Mouse (Mus musculus) B cell, adult 67 days (primary cell): ENCODE results near the gene Rab26. TPM values are rescaled to one million over a fixed set of nuclear protein-coding genes. Genes with fewer than 3 reads are reported as not detected.

Experiments used
- total RNA-seq, 2 experiments: library from RNA; stranded (reverse); gene quantifications; 4 replicates each; pipeline ENCODE4 v1.2.4; 2023

The Rab26 gene
- 1 to 10 TPM; 1.1 to 1.5 TPM for total RNA-seq

DNA sequence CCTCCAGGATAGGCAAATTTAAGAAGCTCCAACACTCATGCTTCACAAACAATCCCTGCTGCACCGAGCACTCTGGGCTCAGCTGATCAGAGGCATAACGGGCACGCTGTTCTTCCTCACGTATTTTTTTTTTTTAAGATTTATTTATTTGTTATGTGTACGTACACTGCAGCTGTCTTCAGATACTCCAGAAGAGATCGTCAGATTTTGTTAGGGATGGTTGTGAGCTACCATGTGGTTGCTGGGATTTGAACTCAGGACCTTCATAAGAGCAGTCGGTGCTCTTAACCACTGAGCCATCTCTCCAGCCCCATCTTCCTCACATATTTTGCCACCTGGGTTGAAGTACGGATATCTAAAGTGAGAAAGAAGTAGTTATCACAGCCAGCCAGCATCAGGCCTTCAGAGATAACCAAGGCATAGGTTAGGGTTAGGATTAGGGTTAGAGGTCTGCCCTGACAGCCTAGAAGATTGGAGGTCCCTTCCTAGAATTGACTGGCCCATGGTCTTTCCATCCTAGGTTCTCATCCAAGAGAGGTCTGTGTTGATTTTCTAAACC, at the start of gene Rab26:
Gene Rab26 (minus strand): TSS at position 51 of the 559 bp plus-strand sequence.

DNA sequence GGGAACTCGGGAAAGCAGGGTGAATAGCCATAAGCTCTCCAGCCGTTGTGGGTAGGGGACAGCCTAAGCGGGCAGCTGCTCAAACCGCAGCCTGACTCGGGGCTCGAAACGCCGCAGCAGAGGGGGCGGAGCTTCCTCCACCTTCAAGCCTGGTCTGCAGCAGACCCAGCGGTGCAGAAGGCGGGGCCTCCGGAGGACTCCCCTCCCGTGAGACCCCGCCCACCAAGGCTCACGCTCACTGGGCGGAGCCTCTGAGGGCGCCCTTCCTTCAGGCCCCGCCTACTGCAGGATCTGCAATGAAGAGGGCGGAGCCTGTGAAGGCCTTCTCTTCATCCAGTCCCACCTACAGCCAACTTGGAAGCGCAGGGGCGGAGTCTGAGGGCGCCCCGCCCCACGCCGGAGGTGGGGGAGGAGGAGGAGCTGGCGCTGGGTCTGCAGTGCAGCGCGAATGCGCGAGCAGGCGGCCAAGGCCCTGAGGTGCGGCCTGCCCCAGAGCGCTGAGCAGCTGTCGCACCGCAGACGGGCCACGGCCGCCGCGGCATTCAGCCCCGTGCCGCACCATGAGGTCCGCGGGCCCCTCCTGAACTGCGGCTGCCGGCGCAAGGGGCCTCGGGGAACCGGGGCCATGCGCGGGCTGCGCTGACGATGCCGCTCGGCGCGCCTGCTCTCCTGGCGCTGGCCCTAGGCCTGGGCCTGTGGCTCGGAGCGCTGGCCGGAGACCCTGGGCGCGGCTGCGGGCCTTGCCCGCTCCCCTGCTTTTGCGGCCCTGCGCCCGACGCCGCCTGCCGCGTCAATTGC, 15.8 kb upstream of the Rab26 start, which contains the start of gene Pkd1:
Gene Pkd1 (plus strand): TSS at position 217 of the 798 bp plus-strand sequence.

GRCm38 (mm10) chr17:24527723-24528559, 6.1 kb downstream of the Rab26 start, which contains the start of gene Traf7:
Traf7 (minus strand) TSS chr17:24527938.

DNA sequence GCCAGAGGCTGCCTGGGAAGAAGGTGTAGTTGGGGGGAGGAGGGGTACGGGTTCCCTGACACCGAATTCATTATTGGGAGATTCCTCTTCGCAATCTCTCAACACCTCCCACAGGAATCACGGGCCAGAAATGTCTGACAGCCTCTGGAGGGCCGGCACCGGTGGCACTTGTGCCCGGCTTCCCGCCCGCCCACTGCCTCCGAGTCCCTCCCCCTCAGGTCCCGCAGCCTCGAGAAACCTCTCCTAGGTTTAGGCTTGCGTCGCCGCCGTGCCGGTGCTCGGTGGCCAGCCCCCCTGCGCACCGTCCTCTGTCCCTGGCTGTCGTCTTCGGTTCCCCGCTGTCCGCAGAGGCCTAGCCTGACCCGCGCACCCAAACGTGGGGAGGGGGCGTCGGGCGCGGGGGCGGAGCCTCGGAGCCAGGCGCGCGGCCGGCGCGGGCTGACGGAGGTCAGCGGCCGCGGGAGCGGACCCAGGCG, 45.8 kb downstream of the Rab26 start, which contains the start of gene Caskin1:
Gene Caskin1 (plus strand): TSS at position 416 of the 476 bp plus-strand sequence.

GRCm38 (mm10) chr17:24478663-24479380, 55.2 kb downstream of the Rab26 start, which contains the start of gene Mlst8:
Mlst8 (minus strand) TSS chr17:24479078.

Other genes with a start within 250 kb of the Rab26 start
- under 1 TPM in 1 of 2 experiments, not detected in 1; 0.42 TPM for gene Abca17, start 183.1 kb downstream of the Rab26 start, total RNA-seq
- gene Abca3, start 182.3 kb downstream of the Rab26 start, total RNA-seq: 10 to 100 TPM; 64.0 to 67.1 TPM
- gene Rnps1, start 119.6 kb downstream of the Rab26 start, total RNA-seq: 100 to 1,000 TPM; 146 to 147 TPM
- gene Eci1, start 107.6 kb downstream of the Rab26 start, total RNA-seq: 10 to 100 TPM; 31.8 to 32.7 TPM
- gene Dnase1l2, start 91.1 kb downstream of the Rab26 start, total RNA-seq: 1 to 10 TPM; 6.0 to 6.6 TPM
- gene E4f1, start 63.9 kb downstream of the Rab26 start, total RNA-seq: 10 to 100 TPM; 68.6 to 72.5 TPM
- gene Pgp, start 63.8 kb downstream of the Rab26 start, total RNA-seq: 10 to 100 TPM; 22.1 to 22.6 TPM
- gene Bricd5, start 60.3 kb downstream of the Rab26 start, total RNA-seq: 1 to 10 TPM in 1 of 2 experiments, under 1 TPM in 1; 0.96 to 2.7 TPM
- gene Mlst8, start 55.1 kb downstream of the Rab26 start, total RNA-seq: 10 to 100 TPM; 24.9 to 30.6 TPM
- not detected for gene Caskin1, start 45.6 kb downstream of the Rab26 start, total RNA-seq
- gene Traf7, start 6.3 kb downstream of the Rab26 start, total RNA-seq: 100 to 1,000 TPM; 202 to 220 TPM
- 10 to 100 TPM; 75.3 to 80.9 TPM for gene Pkd1, start 15.6 kb upstream of the Rab26 start, total RNA-seq
- gene Tsc2, start 98.4 kb upstream of the Rab26 start, total RNA-seq: 100 to 1,000 TPM in 1 of 2 experiments, 10 to 100 TPM in 1; 97.7 to 108 TPM
- gene Nthl1, start 98.5 kb upstream of the Rab26 start, total RNA-seq: 1 to 10 TPM; 4.1 to 7.8 TPM
- under 1 TPM in 1 of 2 experiments, not detected in 1; 0.30 TPM for gene Slc9a3r2, start 116.1 kb upstream of the Rab26 start, total RNA-seq
- not detected for gene Npw, start 124.2 kb upstream of the Rab26 start, total RNA-seq
- 10 to 100 TPM; 60.3 to 60.7 TPM for gene Zfp598, start 135.5 kb upstream of the Rab26 start, total RNA-seq
- under 1 TPM in 1 of 2 experiments, not detected in 1; 0.50 TPM for gene Syngr3, start 155.7 kb upstream of the Rab26 start, total RNA-seq
- gene Gfer, start 161.9 kb upstream of the Rab26 start, total RNA-seq: 10 to 100 TPM; 15.8 to 17.5 TPM
- gene Noxo1, start 162.0 kb upstream of the Rab26 start, total RNA-seq: 1 to 10 TPM; 5.5 to 7.4 TPM
- 10 to 100 TPM; 30.5 to 32.5 TPM for gene Tbl3, start 173.4 kb upstream of the Rab26 start, total RNA-seq
- gene Rnf151, start 183.9 kb upstream of the Rab26 start, total RNA-seq: not detected
- 1,000 to 10,000 TPM; 1,102 to 1,132 TPM for gene Rps2, start 183.9 kb upstream of the Rab26 start, total RNA-seq
- gene Ndufb10, start 190.3 kb upstream of the Rab26 start, total RNA-seq: 10 to 100 TPM; 67.1 to 79.0 TPM
- not detected for gene Rpl3l, start 193.6 kb upstream of the Rab26 start, total RNA-seq
- 10 to 100 TPM; 31.6 to 34.3 TPM for gene Msrb1, start 202.4 kb upstream of the Rab26 start, total RNA-seq
- not detected for gene Hs3st6, start 218.8 kb upstream of the Rab26 start, total RNA-seq